Mouse (Mus musculus) CD4-positive, CD25-positive, alpha-beta regulatory T cell (primary cell): ENCODE results near the gene Itgb1bp1. TPM values are rescaled to one million over a fixed set of nuclear protein-coding genes. Genes with fewer than 3 reads are reported as not detected.

ENCODE experiments used
- polyA plus RNA-seq: library from polyadenylated mRNA; unstranded; fragments of 100-300 nt; shearing (Covaris generic); gene quantifications from one replicate; pipeline ENCODE4 v1.2.1, GENCODE M21; 2017

Itgb1bp1 gene
- polyA plus RNA-seq, result 102 TPM

DNA sequence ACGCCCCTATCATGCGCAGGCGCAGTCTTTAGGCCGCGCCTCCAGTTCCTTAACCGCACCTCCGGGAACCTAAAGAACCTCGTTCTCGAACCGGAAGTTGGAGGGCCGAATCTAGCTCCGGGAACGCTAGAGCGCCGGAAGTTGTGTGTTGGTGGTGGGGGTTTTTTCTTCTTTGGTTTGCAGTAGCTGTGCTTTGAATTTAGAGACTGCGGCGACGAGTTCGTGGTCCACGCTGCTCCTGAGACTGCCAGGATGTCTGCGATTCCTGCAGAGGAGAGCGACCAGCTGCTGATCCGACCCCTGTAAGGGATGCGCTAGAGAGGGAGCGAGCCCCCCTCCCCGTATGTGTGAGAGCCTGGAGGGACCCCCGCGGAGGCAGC is at the start of gene Itgb1bp1:
Itgb1bp1 (minus strand) TSS at position 42 of the 380 bp plus-strand sequence.

GRCm38 (mm10) chr12:21315923-21316868 is 30.1 kb upstream of the Itgb1bp1 start, which contains the start of gene Iah1:
Gene Iah1 (plus strand): TSS chr12:21316389.

DNA sequence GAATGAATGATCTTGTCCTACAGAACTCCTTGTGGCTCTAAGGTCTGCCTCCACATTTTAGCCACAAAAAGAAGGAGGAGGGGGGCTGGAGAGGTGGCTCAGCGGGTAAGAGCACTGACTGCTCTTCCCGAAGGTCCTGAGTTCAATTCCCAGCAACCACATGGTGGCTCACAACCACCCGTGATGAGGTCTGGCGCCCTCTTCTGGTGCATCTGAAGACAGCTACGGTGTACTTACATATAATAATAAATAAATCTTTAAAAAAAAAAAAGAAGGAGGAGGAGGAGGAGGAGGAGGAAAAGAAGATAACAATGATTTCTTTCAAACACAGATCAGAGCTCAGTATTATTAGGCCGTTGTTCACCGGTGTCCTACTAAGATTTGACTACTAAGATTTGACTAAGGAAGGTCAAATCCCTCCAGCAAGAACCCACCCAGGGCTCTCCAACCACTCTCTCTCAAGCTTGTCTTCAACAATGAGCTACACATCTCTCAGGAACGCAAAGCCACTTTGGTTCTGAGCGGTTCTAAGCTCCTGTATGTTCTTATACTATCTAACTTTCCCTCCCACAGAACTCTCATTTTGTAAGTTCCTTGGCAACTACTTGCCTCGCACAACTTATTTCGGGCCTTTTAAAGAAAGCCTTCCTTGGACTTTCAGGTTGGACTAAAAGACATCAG is 1.2 kb downstream of the Itgb1bp1 start, which contains the start of gene Cpsf3:
Cpsf3 (plus strand) TSS at position 631 of the 681 bp plus-strand sequence.

Other genes starting within 250 kb of the Itgb1bp1 start
- gene Cpsf3, start 893 bp downstream of the Itgb1bp1 start, polyA plus RNA-seq, result 136 TPM
- 43.4 TPM for gene Iah1, start 30.1 kb upstream of the Itgb1bp1 start, polyA plus RNA-seq
- gene Adam17, start 87.3 kb upstream of the Itgb1bp1 start, polyA plus RNA-seq, result 60.4 TPM
- 268 TPM for gene Ywhaq, start 131.4 kb upstream of the Itgb1bp1 start, polyA plus RNA-seq